Mouse (Mus musculus) small intestine, adult 2 months (tissue): Measurements from ENCODE around the gene Cadps2.

Experiments
- CTCF ChIP-seq: fragments of 200-500 bp; IDR thresholded peaks from 2 replicates; pipeline ENCODE4 v1.5.1; 2012; ENCODE audit warnings: low read depth, mild to moderate bottlenecking, control low read depth, inconsistent platforms, low read length, moderate library complexity, mixed read lengths; ENCODE audit not compliant: insufficient replicate concordance, insufficient read length; ENCODE audit errors: extremely low read depth
- POLR2A ChIP-seq: fragments of 200-500 bp; IDR thresholded peaks from 2 replicates; pipeline ENCODE4 v1.6.1; 2012; ENCODE audit warnings: low read depth, mild to moderate bottlenecking, control low read depth, inconsistent platforms, low read length, moderate library complexity

DNA sequence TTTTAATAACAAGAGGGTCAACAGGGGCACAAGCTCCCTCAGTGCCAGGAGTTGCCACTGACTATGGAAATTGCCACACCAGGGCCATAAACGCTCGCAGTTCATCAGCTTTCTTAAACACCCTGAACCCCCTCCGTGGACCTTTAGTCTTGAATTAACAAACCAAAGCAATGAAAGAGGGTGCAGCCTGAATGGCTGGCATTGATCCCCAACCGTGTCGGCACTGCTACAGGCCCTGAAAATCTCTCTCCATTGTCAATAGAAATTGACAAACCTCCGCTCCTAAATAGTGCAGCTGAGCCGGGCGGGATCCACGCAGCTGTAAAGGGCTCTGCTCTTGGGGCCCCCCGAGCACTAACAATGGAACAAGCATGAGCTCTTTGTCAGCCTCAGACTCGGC lies 566.2 kb downstream of the Cadps2 start:
- TF ChIP-seq CTCF (no peak), POLR2A (no peak)
